Mouse (Mus musculus) heart, adult 2 months (tissue): Measurements from ENCODE around the gene Ptger4.

Experiments
- CTCF ChIP-seq: fragments of 200-600 bp; IDR thresholded peaks from 2 replicates; pipeline ENCODE4 v1.8.1; 2022; ENCODE audit warnings: antibody characterized with exemption, mild to moderate bottlenecking, moderate library complexity
- EP300 ChIP-seq: fragments of 200-500 bp; IDR thresholded peaks from 2 replicates; pipeline ENCODE4 v1.6.1; 2011; ENCODE audit warnings: low read depth, low read length, control low read depth; ENCODE audit not compliant: insufficient read depth
- POLR2A ChIP-seq: fragments of 200-500 bp; IDR thresholded peaks from 2 replicates; pipeline ENCODE4 v1.6.1; 2011; ENCODE audit warnings: mild to moderate bottlenecking, low read depth, low read length, control low read depth; ENCODE audit not compliant: insufficient read depth

DNA sequence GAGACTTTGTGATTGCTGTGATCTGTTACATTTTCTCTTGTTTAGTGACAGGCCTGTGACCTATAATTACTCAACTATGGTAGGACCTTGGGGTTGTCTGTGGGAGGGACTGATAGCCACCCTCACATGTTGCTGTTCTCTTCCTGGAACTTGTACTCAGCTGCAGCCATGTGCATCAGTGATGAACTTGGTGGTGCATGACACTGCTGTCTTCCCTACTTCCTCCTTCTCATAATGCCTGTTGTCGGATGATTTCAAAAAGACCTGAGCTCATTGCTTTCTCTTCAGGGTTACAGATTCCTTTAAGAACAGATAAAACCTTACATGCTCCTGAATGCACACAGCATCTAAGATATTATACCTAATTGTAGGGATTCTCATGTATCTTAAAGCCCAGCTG is 56.0 kb downstream of the Ptger4 start:
- no peak for TF ChIP-seq EP300
- no peak for TF ChIP-seq CTCF
- TF ChIP-seq POLR2A, result no peak
